Mouse (Mus musculus) gastrocnemius, adult 2 months (tissue): Measurements from ENCODE around the gene Pou2f3. TPM values are rescaled to one million over a fixed set of nuclear protein-coding genes. Genes with fewer than 3 reads are reported as not detected.
"Not testable (repeated sequence)": the region's sequence is repeated elsewhere in the genome, so short reads cannot be mapped to it uniquely, and the experiment has no call there.

ENCODE experiments used
- DNase-seq: peaks from one replicate; pipeline ENCODE4 v3.0.0; 2022
- H3K27ac ChIP-seq: fragments of 200-600 bp; 2 replicates; pipeline ENCODE4 v1.8.1; 2022; ENCODE audit warnings: mild to moderate bottlenecking
- H3K4me3 ChIP-seq: fragments of 200-600 bp; 2 replicates; pipeline ENCODE4 v1.8.1; 2022; ENCODE audit warnings: mild to moderate bottlenecking, moderate library complexity
- CTCF ChIP-seq: fragments of 200-600 bp; IDR thresholded peaks from 2 replicates; pipeline ENCODE4 v1.8.1; 2022; ENCODE audit warnings: antibody characterized with exemption, mild to moderate bottlenecking, moderate library complexity
- intact Hi-C: fragments of 180-260 bp; cut with DNase I; formaldehyde crosslinking; loops from one replicate; pipeline ENCODE4 v1.15.1; 2025
- total RNA-seq, 2 experiments: library from RNA; stranded (reverse); gene quantifications; 2 replicates each; pipeline ENCODE4 v1.2.3; 2021

The Pou2f3 gene
- total RNA-seq, 2 experiments from 2014 or later: 0.11 to 0.15 TPM

DNA sequence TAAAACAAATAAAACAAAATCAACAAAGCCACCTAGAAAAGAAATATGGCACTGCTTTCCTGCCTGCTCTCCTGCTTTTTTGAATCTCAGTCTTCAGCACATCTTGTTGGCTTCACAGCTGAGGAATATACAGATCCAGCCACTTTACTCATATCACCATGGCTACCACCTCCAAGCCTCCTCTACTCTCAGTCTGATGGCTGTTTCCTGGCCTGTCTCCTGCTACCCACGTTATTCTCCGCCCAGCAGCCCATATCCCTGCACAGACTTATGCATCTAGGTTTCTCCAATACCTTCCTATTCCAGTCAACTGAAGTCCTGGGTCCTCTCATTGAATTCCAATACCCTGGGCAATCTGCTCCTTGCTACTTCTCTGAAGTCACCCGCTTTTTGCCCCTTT is 76.6 kb downstream of the Pou2f3 start:
- intact Hi-C loops: no loop called here

DNA sequence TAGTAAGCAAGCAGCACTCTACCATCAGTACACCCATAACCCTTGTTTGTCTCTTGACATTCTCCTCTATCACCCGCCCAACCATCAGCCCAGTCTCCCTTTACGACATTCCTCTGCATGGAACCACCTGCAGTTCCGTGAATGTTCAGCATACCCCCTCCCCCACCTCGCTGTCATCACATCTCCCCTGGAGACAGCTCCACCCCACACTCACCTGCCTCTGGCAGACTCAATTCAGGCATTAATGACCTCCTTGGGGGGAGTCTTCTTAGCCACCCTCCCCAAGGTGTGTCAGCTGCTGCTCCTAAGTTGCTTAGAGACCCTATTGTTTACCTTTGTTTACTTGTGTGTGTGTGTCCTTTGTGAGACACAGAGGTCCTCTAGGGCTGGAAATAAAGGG is 77.8 kb downstream of the Pou2f3 start:
- DNase-seq: no peak
- no peak for TF ChIP-seq CTCF
- intact Hi-C loops: no loop called here
- no peak overlapping the region for H3K27ac ChIP-seq
- H3K4me3 ChIP-seq: no peak overlapping the region

More for the DNA sequence above, 76.6 kb downstream of the Pou2f3 start:
- Histone ChIP-seq H3K27ac (no peak overlapping the region), H3K4me3 (no peak overlapping the region)
- no peak for DNase-seq
- TF ChIP-seq CTCF: no peak

DNA sequence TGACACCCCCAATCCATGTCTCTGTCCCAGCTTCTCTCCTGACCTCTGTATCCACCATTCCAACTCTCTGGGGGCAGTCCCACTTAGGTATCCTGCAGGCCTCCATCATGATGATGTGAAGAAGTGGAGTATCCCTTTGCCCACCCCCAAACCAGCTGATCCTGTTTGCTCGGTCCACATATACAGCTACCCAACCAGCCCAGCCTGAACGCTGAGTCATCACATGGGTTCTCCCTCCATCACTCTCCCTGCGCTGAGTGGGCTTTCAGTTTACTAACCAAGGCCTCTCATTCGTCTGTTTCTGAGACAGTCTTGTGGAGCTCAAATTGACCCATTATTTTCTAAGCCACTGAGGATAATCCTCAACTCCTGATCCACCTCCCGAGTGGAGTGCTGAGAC is 78.2 kb downstream of the Pou2f3 start:
- no peak for DNase-seq
- intact Hi-C loops: no loop called here
- Histone ChIP-seq H3K4me3 (no peak overlapping the region), H3K27ac (no peak overlapping the region)
- no peak for TF ChIP-seq CTCF

DNA sequence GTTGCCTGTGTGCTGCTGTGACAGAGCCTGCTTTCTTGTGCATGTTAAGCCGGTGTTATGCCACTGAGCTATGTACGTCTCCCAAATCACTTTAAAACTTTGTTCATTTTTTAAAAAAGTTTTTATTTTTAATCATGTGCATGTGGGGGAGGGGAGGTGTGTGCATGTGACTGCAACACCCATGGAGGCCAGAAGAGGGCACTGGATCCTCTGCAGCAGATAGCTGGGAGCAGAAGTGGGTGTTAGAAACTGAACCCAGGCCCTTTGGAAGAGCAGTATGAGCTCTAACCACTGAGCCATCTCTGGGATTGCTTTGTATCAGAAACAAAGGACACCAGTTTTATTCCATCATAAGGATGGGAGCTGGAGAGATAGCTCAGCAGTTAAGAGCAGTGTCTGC is 79.5 kb downstream of the Pou2f3 start:
- Histone ChIP-seq H3K4me3 (no peak overlapping the region), H3K27ac (no peak overlapping the region)
- intact Hi-C loops: no loop called here
- peak; percentile 27; the same call in 1 of the 2 replicates for TF ChIP-seq CTCF
- DNase-seq: no peak

DNA sequence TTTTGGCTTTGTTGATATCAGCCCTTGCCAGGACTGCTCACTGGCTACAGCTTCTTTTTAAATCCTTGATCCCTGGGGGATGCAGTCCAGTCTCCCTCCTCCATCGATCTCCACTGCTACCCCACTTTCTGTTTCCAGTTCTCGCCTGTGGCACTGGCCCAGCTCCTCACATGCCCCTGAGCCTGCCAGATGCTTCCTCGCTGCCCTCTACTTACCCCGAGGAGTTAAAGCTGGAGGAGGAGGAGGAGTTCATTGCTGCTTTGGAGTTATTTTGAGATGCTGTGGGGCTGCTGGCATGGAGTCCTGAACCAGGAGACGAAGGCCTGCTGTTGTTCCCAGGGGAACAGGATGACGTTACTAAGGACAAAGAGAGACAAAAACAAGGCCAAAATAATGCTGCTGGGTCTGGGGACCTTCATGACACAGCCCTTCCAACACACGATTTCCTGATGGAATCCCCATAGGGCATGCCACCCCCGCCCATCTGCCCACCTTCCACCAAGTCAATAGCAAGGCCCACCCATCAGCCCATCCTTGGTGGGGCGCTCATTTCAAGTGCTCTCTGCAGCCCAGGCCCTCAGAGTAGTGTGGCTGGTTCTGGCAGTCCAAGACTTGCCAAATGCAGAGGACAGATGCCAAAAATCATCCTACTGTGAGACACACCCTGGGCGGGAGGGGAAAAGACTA is 82.9 kb downstream of the Pou2f3 start:
- TF ChIP-seq CTCF: no peak
- Histone ChIP-seq H3K27ac (peak overlapping the region; percentile 77), H3K4me3 (peak overlapping the region; percentile 45)
- DNase-seq: peak; percentile 76
- intact Hi-C loops: no loop called here

DNA sequence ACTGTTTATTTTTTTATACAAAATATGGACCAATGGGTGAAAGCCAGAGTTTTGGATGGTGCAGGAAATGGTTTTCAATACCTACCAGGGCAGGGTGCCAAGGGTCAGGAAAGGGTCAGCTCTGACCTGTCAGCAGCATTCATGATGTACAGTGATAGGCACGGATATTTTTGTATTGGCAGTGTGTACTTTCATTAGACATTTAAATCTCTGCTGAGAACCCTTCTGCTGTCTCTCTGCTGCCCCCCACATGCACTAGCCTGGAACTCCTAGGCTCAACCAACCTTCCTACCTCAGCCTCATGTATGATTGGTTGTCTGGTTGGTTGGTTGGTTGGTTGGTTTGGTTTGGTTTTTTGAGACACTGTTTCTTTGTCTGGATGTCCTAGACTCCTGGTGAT is 87.8 kb downstream of the Pou2f3 start:
- Histone ChIP-seq H3K27ac (no peak overlapping the region), H3K4me3 (no peak overlapping the region)
- intact Hi-C loops: no loop called here
- peak; percentile 53 for TF ChIP-seq CTCF
- peak; percentile 36 for DNase-seq

DNA sequence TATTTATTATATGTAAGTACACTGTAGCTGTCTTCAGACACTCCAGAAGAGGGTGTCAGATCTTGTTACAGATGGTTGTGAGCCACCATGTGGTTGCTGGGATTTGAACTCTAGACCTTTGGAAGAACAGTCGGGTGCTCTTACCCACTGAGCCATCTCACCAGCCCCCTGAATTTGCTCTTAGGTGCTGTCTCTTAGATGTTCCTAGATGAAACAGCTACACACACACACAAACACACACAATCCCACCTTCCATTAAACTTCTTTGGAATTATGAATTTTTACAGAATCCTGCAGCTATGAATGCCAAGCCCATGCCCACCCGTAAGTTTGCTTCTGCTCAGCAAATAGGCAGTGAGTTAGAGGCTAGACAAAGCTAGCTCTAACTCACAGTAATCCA is 88.2 kb downstream of the Pou2f3 start:
- H3K4me3 ChIP-seq, H3K27ac ChIP-seq, DNase-seq, intact Hi-C loops: not testable (repeated sequence)

DNA sequence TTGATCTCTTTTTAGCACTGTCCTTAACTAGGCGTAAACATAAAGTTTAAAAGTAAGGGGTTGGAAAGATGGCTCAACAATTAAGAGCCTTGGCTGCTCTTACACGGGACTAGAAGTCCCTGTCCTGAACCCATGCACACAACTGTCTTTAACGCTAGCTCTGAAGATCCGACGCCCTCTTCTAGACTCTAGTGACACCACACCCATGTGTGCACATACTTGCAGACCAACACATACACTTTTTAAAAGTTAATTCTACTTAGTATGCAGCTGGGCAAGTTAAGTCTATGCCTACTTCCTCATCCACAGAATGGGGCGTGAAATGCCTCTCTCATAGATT is 93.2 kb downstream of the Pou2f3 start:
- intact Hi-C loops: no loop called here
- no peak for DNase-seq
- no peak for TF ChIP-seq CTCF
- no peak overlapping the region for H3K4me3 ChIP-seq
- 0 out of 2 replicates have a peak overlapping the region, but pooled peaks have one; percentile 76 for H3K27ac ChIP-seq

DNA sequence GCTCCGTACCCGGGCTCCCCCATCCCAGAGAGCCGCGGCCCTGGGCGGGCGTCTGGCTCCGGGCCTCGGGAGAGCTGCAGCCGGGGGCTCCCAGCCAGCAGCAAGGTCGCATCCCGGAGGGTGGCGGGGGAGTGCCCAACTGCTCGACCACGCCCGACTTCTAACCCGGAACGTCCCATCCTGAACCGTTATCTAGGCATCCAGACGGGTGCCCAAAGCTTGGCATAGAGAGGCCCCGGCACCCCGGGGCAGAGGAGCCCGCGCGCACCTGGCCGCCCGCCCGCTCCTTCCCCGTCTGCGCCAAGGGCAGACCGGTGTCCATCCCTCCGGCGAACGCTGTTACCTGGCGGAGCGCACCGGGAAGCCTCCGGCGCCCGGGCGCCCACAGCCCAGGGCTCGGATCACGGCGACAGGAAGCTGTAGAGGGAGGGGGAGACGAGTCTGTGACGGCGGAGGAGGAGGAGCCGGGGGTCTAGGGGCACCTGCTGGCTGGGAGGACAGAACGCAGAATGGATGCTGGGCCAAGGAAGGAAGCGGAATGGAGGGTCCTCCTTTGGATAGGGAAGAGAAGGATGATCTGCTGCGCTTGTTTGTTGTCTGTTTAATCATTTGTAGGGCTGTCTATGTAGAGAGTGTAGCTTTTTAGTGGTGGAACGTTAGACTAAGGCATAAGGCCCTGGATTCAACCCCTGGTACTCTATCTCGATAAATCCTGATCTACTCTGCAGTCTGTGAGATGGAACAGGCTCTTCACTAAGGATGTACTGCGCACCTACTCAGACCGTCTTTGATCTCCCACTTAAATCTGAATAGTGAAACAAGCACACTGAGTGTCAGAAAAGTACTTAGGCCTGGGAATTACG is 93.8 kb downstream of the Pou2f3 start, which contains the start of gene Tmem136:
Gene Tmem136, minus strand, starts transcription at position 437 of the 863 bp plus-strand sequence.
- intact Hi-C loops: no loop called here
- peak; percentile 81 for DNase-seq
- H3K27ac ChIP-seq: peak within 1 kb of the TSS; percentile 76
- TF ChIP-seq CTCF: no peak
- peak within 1 kb of the TSS; percentile 77 for H3K4me3 ChIP-seq

DNA sequence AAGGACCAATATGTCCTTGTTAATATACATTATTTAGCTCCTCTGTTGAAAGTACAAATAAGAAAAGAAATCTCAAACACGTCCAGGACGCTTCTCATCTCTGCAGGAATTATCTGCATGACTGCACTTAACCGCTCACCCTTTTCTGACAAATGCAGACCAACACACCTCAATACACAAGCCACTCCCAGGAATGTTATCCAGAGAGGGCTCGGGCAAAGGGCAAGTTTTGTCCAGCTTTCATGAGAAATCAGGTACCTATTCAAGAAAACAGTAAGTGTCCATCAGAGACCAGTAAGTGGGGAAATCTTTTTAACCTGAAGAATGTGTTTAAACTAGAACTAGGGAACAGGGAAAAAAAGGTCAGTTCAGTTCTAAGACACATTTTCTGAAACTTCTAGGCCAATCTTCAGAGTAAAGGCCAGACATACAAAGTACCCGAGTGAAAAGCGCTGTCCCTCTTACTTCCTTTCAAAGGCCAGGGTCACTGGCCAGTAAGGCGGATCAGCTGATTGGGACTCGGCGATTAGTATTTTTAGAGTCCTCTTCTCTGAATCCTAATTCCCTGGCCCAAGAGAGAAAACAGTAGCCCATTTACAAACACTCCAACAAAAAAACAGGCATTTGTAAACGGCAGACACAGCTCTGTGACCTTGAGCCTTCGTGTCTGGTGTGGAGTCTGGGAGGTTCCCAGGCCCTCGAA is 94.6 kb downstream of the Pou2f3 start:
- peak; percentile 35 for DNase-seq
- Histone ChIP-seq H3K27ac (peak overlapping the region; percentile 76), H3K4me3 (peak overlapping the region; percentile 77)
- TF ChIP-seq CTCF: no peak
- intact Hi-C loops: no loop called here

DNA sequence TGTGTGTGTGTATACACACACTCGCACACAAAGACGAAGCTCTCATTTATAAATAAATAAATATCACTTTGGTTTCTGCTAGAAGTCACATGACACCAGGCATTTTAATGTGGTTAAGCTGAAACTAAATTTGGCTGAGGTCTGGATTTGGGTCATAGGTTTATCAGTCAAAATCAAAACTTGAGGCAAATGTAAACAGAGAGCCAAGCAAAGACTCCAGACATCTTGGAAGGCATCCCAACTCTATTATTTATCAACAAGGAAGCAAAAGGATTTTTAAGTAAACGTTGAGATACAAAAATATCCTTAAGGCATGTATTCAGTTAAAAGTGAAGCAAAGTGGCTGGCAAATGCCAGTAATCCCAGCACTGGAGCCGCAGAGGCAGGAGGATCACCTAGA is 95.3 kb downstream of the Pou2f3 start:
- Histone ChIP-seq H3K4me3 (no peak overlapping the region), H3K27ac (peak overlapping the region; percentile 76; the same call in 1 of the 2 replicates)
- DNase-seq: no peak
- intact Hi-C loops: no loop called here
- TF ChIP-seq CTCF: no peak

DNA sequence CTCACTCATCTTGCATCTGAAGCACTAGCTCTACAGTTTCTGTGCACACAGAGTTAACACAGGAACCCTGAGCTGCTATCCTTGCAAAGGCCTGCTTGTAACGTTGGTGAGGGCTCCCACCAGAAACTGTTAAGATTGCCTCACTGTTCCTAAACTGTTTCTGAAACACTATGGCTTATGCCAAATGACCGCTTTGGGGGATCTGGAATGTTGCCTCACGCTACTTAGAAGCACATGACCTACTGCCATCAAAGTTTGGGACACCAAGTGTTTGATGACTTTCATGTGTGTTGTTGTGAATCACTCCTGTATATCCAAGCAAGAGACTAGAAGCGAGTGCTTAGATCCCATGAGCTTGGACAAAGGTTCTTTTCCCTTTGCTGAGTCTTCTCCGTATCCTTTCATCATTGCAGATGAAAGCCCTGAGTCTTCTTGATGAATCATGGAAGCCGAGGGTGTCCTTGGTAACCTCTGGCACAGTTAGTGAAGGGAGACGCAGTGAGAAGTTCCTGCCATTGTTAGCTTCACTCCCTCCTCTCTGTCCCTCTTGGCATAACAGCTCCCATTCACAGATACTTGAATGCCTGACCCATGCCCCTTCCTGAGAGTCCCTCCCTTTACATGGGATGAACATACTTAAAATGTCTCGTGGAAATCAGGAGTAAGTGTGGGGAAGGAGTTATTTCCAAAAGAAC is 99.7 kb downstream of the Pou2f3 start:
- H3K4me3 ChIP-seq: no peak overlapping the region
- no peak overlapping the region for H3K27ac ChIP-seq
- intact Hi-C loops: no loop called here
- no peak for TF ChIP-seq CTCF
- DNase-seq: no peak

DNA sequence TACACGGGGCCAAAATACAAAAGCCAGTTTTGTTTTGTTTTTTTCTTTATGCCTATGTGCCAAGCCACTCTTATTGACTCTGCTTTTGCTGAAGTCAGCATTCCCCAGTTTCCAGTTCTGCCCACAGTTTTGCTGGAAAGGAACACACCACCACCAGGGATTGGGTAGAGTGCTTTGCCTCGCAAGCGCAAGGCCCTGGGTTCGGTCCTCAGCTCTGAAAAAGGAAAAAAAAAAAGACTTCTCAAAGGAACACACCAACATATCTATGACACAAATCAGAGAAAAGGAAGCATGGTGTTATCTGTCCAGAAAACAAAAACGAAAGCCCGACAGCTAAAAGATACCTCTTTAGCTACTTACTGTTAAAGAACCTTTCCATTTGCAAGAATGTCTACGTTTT is 101.0 kb downstream of the Pou2f3 start:
- H3K27ac ChIP-seq: no peak overlapping the region
- no peak for TF ChIP-seq CTCF
- intact Hi-C loops: no loop called here
- DNase-seq: no peak
- H3K4me3 ChIP-seq: no peak overlapping the region
